Mouse (Mus musculus): ENCODE measurements around the gene Sirt2.

DNA sequence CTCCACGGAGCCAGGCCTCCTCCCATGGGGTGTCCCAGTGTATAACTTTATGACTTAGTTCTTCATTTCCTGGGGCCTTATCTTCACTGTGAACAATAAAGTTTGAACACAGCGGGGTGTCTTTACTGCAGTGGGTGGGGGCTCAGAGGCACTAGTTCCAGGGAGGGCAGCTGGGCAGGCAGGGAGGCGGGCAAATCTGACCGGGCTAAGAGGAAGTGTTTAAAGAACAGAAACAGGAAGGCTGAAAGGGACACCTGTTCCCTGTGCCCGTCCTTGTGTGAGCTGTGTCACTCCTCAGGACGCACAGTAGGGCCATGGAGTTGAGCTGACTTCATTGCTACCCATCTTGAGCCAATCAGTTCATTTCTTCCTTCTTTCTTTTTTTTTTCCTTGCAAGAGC, 65.6 kb downstream of the Sirt2 start:
- TF ChIP-seq CTCF (IDR thresholded peaks at IDR 0.05; ENCODE audit: low read depth), result no peak
- TF ChIP-seq EP300 (IDR thresholded peaks at IDR 0.05; ENCODE audit: low read depth), result no peak

All from heart, postnatal 0 days (tissue).